Mouse (Mus musculus): ENCODE data around the gene Dennd2a. TPM values are rescaled to one million over a fixed set of nuclear protein-coding genes. Genes with fewer than 3 reads are reported as not detected.
"Not testable (repeated sequence)": the region's sequence is repeated elsewhere in the genome, so short reads cannot be mapped to it uniquely, and the experiment has no call there.

Gene Dennd2a
- total RNA-seq, 2 experiments from 2014 or later = 22.9 to 23.7 TPM

DNA sequence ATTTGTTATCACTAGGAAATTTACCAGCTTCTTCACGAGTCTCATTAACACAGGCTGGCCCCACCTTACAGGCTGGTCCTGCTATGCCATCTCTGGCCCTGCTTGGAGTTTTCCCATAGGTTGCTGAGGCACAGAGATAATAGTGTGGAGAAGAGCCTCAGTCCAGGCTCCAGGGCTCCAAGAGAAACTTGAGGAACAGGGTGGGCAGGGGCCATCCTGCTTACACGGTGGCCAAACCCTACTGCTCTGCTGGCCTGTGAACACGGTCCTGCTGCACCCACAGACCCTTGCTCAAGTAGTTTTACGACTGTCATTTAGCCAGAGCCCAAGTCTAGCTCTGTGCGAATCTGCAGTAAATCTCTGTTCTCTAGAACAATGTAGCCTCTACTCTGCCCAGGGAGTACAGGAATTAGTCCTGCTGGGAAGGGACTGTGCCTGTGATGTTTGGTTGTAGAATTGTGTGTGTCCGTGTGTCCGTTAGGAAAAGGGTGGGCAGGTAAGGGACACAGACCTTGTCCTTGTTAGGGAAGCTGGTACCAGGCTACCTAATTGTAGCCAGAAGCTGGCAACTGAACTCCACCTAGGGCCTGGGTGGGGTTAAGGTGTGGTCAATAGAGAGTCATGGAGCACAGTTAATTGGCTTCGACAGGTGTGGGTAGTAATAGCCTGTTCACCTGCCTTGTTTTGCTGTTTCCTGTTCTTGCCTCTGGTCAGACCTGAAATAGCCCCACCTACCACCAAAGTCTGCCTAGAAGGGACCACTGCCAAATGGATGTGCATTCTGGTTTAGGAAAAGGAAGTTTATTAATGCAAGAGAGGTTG is 102.1 kb downstream of the Dennd2a start:
- intact Hi-C loops (cut with DNase I) = no loop called here
- no peak for DNase-seq

DNA sequence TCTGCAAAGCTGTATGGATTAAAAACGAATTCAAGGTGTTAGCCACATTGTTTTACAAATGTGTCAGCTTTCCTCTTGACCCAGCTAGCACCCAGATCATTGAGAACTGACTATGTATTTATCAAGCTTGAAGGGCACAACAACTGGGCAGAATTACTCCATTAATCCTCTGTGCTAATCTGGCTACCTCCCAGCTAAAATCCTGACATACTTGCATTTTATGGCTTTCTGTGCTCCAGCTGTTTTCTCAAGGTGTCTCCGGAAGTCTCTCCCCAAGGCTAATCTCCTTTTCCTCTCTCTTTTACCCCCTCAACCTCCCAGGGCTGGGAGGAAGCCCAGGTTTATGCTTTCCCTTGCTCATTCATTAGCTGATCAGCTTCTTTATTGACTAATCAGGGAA is 103.1 kb downstream of the Dennd2a start:
- no peak for DNase-seq
- intact Hi-C loops (cut with DNase I) = no loop called here

DNA sequence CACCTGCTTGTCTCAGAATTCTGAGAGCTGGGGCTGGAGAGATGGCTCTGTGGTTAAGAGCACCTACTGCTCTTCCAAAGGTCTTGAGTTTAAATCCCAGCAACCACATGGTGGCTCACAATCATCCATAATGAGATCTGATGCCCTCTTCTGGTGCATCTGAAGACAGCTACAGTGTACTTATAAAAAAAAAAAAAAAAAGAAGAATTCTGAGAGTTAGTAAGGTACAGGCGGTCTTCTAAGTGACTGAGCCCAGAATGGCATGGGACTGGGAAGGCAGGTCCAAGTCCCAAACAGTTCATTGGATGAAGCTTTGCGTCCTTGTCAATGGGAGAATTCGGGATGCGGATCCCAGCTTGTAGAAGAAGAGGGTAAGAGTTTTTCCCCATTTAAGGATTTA is 104.1 kb downstream of the Dennd2a start:
- intact Hi-C loops (cut with DNase I) = no loop called here
- DNase-seq = no peak

DNA sequence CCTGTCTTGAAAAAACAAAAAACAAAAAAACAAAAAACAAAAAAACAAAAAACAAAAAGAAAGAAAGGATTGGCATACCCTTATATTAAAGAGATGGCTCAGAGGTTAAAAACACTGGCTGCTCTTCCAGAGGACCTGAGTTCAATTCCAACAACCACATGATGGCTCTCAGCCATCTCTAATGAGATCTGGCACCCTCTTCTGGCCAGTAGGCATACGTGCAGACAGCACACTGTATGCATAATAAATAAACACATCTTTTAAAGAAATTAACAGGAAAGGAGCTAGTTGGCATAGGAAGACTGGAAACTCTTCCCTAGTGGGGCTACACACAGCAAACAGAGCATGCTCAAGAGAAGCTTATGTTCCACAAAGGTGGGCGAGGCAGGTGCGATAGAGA is 106.6 kb downstream of the Dennd2a start:
- intact Hi-C loops (cut with DNase I) = no loop called here
- DNase-seq = no peak

DNA sequence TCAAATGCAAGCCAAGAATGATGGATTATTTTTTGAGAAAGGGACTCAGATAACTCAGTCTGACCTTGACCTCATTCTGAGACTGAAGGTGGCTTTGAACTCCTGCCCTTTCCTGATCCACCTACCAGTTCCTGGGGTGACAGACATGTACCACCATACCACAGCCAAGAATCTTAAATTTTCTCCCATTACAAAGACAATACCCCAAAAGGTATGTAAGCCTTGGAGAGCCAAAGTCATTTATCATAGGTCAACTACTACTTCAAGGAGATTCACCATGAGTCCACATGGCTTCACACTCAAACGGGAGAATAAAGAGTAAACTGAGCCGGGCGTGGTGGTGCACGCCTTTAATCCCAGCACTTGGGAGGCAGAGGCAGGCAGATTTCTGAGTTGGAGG is 107.1 kb downstream of the Dennd2a start:
- DNase-seq = no peak
- intact Hi-C loops (cut with DNase I) = no loop called here

- no peak for DNase-seq
- intact Hi-C loops (cut with DNase I) = no loop called here
These were observed 110.1 kb downstream of the Dennd2a start for GRCm38 (mm10) chr6:39447429-39448185.

DNA sequence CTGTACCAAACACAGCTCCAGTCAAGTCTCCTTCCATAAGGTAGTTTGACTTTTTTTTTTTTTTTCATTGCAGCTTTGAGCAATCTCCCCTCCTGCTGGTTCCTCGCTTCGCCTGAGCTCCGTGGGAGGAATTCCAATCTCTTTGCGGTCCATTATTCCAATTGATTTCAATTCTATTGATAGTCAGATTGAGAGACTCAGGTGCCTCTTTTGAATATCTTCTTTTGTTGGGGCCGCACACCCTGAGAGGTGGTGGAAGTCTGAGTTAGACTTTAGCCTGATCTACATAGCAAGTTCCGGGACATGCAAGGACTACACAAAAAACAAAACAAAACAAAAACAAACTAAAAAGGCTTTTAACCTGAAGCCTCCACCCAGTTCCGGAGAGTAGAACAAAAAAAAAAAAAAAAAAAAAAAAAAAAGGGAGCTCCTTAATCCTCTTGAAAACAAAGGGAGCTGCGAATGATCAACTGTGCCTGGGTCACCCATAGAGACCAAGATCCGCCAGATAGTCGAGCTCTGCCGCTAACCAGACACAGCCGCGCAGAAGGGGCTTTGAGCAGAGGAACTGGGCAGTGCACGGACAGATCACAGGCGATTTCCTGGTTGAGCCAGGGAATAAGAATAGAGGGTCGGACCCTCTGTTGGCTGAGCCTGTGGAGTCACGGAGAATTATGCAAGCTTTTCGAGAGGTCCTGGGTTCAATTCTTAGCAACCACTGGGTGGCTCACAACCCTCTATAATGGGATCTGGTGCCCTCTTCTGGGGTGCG is 111.7 kb downstream of the Dennd2a start:
- no peak for DNase-seq
- intact Hi-C loops (cut with DNase I) = no loop called here

DNA sequence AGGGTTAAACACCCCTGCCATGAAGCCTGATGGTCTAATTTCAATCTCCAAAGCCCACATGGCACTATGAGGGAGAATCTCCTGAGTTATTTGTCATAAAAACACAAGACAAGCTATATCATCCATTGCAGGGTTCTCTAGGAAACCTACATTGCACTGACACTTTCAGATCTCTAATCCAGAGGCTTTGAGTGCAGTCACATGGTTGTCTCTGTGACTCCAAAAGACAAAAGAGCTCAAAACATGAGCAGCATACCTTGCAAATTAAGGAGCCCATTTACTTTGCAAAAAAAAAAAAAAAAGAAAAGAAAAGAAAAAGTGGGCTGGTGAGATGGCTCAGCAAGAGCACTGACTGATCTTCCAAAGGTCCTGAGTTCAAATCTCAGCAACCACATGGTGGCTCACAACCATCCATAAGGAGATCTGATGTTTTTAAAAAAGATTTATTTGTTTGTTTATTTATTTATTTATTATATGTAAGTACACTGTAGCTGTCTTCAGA is 114.8 kb downstream of the Dennd2a start:
- intact Hi-C loops (cut with DNase I) = no loop called here

DNA sequence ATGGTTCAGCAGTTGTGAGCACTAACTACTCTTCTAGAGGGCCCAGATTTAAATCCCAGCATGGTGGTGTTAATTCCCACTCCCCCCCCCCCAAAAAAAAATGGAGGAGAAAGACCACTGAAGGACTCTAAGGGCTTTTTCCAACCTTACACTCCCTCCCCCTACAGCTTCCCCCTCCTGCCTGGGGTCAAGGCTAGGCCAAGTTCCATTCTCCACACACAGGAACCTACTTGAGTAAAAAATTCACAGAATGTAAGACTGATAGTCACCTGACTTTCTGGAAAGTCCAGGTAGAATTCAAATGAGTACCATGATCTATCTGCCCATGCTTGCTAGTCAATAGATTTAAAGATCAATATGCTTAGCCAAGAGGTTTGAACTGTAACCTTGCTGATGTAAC is 117.5 kb downstream of the Dennd2a start:
- no peak for DNase-seq
- intact Hi-C loops (cut with DNase I) = no loop called here

More for the DNA sequence above, 114.8 kb downstream of the Dennd2a start:
- no peak for DNase-seq

GRCm38 (mm10) chr6:39437519-39437918 is 120.1 kb downstream of the Dennd2a start:
- DNase-seq; intact Hi-C loops (cut with DNase I): not testable (repeated sequence)

GRCm38 (mm10) chr6:39435875-39436274 is 121.8 kb downstream of the Dennd2a start:
- intact Hi-C loops (cut with DNase I) = no loop called here
- DNase-seq = no peak

GRCm38 (mm10) chr6:39434886-39435492 is 122.7 kb downstream of the Dennd2a start:
- intact Hi-C loops (cut with DNase I) = no loop called here
- DNase-seq = no peak

GRCm38 (mm10) chr6:39434111-39434885 is 123.4 kb downstream of the Dennd2a start:
- intact Hi-C loops (cut with DNase I) = no loop called here

DNA sequence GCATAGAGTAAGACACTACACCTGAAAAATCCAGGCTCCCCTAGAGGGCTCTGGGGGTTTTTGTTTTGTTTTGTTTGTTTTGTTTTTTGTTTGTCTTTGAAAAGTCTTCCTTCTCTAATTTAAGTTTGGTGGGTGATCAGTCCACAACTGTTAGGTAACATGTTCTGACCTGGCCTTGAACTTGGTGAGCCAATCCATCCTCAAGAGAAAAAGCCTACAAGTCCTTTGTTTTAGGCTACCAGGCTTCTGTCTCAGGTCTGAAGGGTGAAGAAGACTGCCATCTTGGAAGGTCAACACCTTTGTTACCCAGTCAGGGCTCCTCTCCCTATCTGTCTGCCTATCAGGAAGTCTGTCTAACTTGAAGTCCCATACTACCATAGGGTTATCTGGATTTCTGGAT is 124.0 kb downstream of the Dennd2a start:
- DNase-seq = no peak
- intact Hi-C loops (cut with DNase I) = no loop called here

More at GRCm38 (mm10) chr6:39434111-39434885, 123.4 kb downstream of the Dennd2a start:
- DNase-seq = no peak

GRCm38 (mm10) chr6:39433174-39433573 is 124.5 kb downstream of the Dennd2a start:
- no peak for DNase-seq
- intact Hi-C loops (cut with DNase I) = no loop called here

DNA sequence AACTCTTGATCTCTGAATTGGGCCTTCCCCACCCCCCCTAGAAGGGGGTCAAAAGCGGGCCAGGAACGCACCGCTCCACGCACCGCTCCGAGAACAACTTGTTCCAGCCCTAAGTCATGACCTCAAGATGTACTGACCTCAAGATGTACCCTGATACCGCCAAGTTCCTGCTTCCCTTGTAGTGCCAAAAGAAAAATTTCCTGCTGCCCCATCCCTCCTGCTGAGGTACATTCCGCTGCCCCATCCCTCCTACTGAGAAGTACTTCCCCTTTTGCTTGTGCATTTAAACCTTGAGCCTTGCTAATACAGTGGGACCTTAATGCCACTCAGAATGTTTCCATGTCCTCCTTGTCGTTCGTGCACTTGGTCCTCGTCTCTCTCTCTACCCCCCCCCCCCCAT is 126.9 kb downstream of the Dennd2a start:
- DNase-seq = no peak

DNA sequence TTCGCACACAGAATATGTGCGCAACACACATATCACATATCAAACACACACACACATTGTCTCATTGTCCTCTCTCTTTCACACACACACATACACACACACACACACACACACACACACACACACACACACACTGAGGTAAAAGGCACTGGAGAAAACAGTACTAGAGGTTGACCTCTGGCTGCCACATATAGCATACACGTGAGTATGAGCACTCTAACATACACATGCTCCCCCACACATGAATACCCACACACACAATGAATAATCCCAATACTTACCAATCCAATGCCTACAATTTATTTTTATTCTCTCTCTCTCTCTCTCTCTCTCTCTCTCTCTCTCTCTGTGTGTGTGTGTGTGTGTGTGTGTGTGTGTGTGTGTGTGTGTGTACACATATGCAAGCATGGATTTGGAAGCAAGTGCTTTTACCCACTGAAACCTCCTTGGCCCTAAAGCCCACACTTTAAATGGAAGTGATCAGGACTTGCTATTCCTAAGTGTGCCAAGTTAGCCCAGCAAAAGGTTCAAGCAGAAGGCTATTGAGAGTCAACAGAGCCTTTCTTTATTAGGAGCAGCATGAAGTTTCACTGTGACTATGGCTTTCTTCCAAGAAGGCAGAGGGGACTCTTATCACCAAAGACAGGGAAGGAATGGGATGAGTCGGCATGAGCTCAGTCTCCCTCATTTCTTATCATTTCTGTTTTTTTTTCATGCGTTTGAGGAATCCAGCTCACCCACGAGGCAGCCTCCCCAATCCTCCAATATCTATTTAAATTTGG is 128.5 kb downstream of the Dennd2a start:
- no peak for DNase-seq
- intact Hi-C loops (cut with DNase I) = no loop called here

More for the DNA sequence above, 126.9 kb downstream of the Dennd2a start:
- intact Hi-C loops (cut with DNase I) = no loop called here

- intact Hi-C loops (cut with DNase I) = no loop called here
- no peak for DNase-seq
These were observed 130.2 kb downstream of the Dennd2a start for GRCm38 (mm10) chr6:39427276-39428003.

Measured in heart, postnatal 10 days (tissue).